Mouse (Mus musculus): ENCODE results near the gene Apbb2. TPM values are rescaled to one million over a fixed set of nuclear protein-coding genes. Genes with fewer than 3 reads are reported as not detected.

The Apbb2 gene
- polyA plus RNA-seq, 1 experiment from 2014 or later: 25.1 TPM

GRCm38 (mm10) chr5:66412821-66413220 is 205.8 kb downstream of the Apbb2 start:
- Histone ChIP-seq H3K36me3 (no peaks in the 10 kb centered on the region), H3K4me3 (no peak overlapping the region), H3K9me3 (no peaks in the 10 kb centered on the region), H3K27me3 (ENCODE audit: insufficient read depth, poor library complexity, severe bottlenecking) (no peaks in the 10 kb centered on the region), H3K4me1 (peaks cover 13% of the 10 kb centered on the region), H3K27ac (no peak overlapping the region)
- WGBS: 82% methylated on average over 3 of the region's 3 CpGs
- no peak for DNase-seq (ENCODE audit: low spot score)

- Histone ChIP-seq H3K4me1 (peaks cover 24% of the 10 kb centered on the region), H3K4me3 (no peak overlapping the region), H3K27me3 (ENCODE audit: insufficient read depth, poor library complexity, severe bottlenecking) (no peaks in the 10 kb centered on the region), H3K9me3 (no peaks in the 10 kb centered on the region), H3K27ac (no peak overlapping the region), H3K36me3 (no peaks in the 10 kb centered on the region)
- DNase-seq (ENCODE audit: low spot score): no peak
- 73% methylated on average over 5 of the region's 5 CpGs for WGBS
Measured at GRCm38 (mm10) chr5:66408546-66408945, 210.0 kb downstream of the Apbb2 start.

DNA sequence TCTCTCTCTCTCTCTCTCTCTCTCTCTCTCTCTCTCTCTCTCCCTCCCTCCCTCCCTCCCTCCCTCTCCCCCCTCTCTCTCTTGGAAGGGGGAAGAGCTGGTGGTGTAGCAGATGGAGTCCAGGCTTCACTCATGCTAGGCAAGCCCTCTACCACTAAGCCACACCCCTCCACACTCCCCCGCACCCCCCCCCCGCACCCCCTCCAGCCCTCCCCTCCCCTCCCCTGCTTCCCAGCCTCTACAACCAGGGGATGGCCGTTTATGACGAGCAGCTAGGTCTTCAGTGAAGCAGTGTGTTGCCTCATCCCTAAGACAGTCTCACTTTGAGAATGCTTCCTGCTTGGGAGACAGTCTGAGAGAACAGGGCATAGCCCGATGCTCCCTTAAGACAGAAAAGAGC is 210.6 kb downstream of the Apbb2 start:
- Histone ChIP-seq H3K4me3 (no peak overlapping the region), H3K27me3 (ENCODE audit: insufficient read depth, poor library complexity, severe bottlenecking) (no peaks in the 10 kb centered on the region), H3K9me3 (no peaks in the 10 kb centered on the region), H3K4me1 (peaks cover 24% of the 10 kb centered on the region), H3K27ac (peak overlapping the region; percentile 24; the same call in 1 of the 2 replicates), H3K36me3 (no peaks in the 10 kb centered on the region)
- 55% methylated on average over 5 of the region's 5 CpGs for WGBS
- no peak for DNase-seq (ENCODE audit: low spot score)

GRCm38 (mm10) chr5:66406431-66406830 is 212.2 kb downstream of the Apbb2 start:
- peaks cover 24% of the 10 kb centered on the region for H3K4me1 ChIP-seq
- no peaks in the 10 kb centered on the region for H3K27me3 ChIP-seq (ENCODE audit: insufficient read depth, poor library complexity, severe bottlenecking)
- peak overlapping the region; percentile 65; the same call in 1 of the 2 replicates for H3K27ac ChIP-seq
- WGBS: 90% methylated on average over 7 of the region's 7 CpGs
- no peak for DNase-seq (ENCODE audit: low spot score)
- H3K36me3 ChIP-seq: no peaks in the 10 kb centered on the region
- H3K4me3 ChIP-seq: no peak overlapping the region
- no peaks in the 10 kb centered on the region for H3K9me3 ChIP-seq

DNA sequence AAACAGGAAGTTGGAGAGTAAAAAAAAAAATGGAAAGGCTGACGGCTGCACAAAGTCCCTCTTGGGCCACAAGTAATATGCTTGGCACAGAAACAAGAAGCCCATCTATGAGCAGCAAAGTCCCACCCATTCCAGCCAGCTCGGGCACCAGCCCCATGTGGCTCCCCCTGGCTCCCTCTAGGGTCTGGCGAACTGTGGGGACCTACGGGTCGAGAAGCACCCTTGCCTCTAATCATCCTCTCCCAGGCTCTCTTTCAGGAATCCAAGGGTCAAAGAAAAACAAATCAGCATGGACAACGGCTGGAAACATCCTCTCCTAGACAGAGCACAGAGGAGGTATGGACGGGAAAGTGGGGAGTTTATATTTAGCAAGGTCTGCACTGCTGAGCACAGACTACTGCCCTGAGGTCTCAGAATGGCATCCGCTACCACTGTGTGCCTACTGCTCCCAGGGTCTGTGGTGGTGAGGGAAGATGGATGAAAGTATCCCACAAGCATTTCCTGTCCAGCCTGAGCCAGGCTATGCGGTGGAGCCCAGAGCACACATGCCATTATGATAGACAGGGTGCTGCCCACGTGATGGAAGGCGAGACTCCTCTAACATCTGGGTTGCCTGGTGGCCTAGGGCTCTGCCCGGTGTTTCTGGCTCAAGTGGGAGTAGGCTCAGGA is 212.7 kb downstream of the Apbb2 start:
- no peaks in the 10 kb centered on the region for H3K27me3 ChIP-seq (ENCODE audit: insufficient read depth, poor library complexity, severe bottlenecking)
- H3K9me3 ChIP-seq: no peaks in the 10 kb centered on the region
- WGBS: 50% methylated on average over 12 of the region's 12 CpGs
- no peak overlapping the region for H3K4me3 ChIP-seq
- no peak for DNase-seq (ENCODE audit: low spot score)
- no peaks in the 10 kb centered on the region for H3K36me3 ChIP-seq
- H3K27ac ChIP-seq: peak overlapping the region; percentile 65
- H3K4me1 ChIP-seq: peaks cover 24% of the 10 kb centered on the region

DNA sequence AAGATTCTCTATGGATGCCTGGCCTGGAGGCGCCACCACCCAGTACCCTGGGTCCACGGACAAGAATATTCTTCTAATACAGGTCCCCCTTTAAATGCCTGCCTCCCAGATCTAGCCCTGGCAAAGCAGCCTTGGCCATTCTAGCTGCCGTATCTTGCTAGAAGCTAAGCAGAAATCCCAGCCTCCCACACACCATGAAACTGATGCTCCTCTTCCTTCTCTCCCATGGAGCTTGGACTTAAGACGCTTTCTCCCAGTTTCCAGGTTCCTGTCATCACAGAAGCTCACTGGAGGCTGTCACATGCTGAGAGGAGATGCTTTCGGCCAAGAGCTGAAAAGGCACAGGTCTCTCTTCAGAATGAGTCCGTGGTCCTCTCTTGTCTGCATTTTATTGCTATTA is 213.3 kb downstream of the Apbb2 start:
- Histone ChIP-seq H3K27ac (peak overlapping the region; percentile 65; the same call in 1 of the 2 replicates), H3K36me3 (no peaks in the 10 kb centered on the region), H3K4me3 (no peak overlapping the region), H3K4me1 (peaks cover 24% of the 10 kb centered on the region), H3K9me3 (no peaks in the 10 kb centered on the region), H3K27me3 (ENCODE audit: insufficient read depth, poor library complexity, severe bottlenecking) (no peaks in the 10 kb centered on the region)
- DNase-seq (ENCODE audit: low spot score): no peak
- WGBS: 86% methylated on average over 6 of the region's 6 CpGs

DNA sequence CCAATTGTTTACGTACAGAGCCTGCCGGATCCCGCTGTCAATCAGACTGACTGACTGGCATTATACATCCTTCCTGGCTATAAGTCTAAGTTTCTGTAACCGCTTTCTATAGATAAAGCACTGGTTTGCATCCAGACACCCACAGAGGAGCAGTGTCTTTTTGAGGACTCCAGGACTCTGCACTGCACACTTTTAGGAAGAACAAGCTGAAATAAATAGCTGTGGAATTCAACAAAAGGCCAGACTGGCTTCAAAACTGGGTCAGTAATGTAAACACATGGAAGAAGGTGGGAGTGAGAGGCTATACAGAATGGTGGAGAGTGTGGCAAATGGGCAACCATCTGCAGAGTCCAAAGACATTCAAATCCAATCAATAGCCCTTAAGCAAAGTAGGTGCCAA is 218.0 kb downstream of the Apbb2 start:
- H3K27me3 ChIP-seq (ENCODE audit: insufficient read depth, poor library complexity, severe bottlenecking): no peaks in the 10 kb centered on the region
- 90% methylated on average over 4 of the region's 4 CpGs for WGBS
- H3K36me3 ChIP-seq: peaks cover 5% of the 10 kb centered on the region; the same call in 1 of the 2 replicates
- H3K9me3 ChIP-seq: no peaks in the 10 kb centered on the region
- peaks cover 21% of the 10 kb centered on the region for H3K4me1 ChIP-seq
- H3K27ac ChIP-seq: peak overlapping the region; percentile 9; the same call in 1 of the 2 replicates
- no peak overlapping the region for H3K4me3 ChIP-seq
- no peak for DNase-seq (ENCODE audit: low spot score)

DNA sequence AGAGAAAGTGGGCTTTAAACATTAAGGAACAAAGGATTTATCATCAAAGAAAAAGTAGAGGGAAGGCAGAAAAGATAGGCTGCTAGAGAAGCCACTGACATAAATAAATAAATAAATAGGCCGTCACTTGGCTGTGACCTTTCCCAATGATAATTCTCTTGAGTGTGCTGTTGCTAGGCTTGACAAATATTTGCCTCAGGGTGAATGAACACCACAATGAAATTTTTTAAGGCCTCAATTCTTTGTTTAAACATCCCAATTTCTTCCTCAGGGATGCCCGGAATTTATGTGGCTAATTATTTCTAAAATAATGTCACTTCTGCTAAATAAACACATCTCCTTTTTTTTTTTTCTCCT is 219.3 kb downstream of the Apbb2 start:
- 59% methylated on average over 2 of the region's 2 CpGs for WGBS
- Histone ChIP-seq H3K27me3 (ENCODE audit: insufficient read depth, poor library complexity, severe bottlenecking) (no peaks in the 10 kb centered on the region), H3K9me3 (no peaks in the 10 kb centered on the region), H3K4me1 (peaks cover 20% of the 10 kb centered on the region), H3K36me3 (peaks cover 5% of the 10 kb centered on the region; the same call in 1 of the 2 replicates), H3K27ac (peak overlapping the region; percentile 69; the same call in 1 of the 2 replicates), H3K4me3 (no peak overlapping the region)
- no peak for DNase-seq (ENCODE audit: low spot score)

GRCm38 (mm10) chr5:66398530-66399263 is 219.9 kb downstream of the Apbb2 start:
- Histone ChIP-seq H3K27ac (peak overlapping the region; percentile 69), H3K36me3 (peaks cover 5% of the 10 kb centered on the region; the same call in 1 of the 2 replicates), H3K27me3 (ENCODE audit: insufficient read depth, poor library complexity, severe bottlenecking) (no peaks in the 10 kb centered on the region), H3K9me3 (no peaks in the 10 kb centered on the region), H3K4me1 (peaks cover 20% of the 10 kb centered on the region), H3K4me3 (no peak overlapping the region)
- DNase-seq (ENCODE audit: low spot score): no peak
- WGBS: 79% methylated on average over 5 of the region's 5 CpGs

DNA sequence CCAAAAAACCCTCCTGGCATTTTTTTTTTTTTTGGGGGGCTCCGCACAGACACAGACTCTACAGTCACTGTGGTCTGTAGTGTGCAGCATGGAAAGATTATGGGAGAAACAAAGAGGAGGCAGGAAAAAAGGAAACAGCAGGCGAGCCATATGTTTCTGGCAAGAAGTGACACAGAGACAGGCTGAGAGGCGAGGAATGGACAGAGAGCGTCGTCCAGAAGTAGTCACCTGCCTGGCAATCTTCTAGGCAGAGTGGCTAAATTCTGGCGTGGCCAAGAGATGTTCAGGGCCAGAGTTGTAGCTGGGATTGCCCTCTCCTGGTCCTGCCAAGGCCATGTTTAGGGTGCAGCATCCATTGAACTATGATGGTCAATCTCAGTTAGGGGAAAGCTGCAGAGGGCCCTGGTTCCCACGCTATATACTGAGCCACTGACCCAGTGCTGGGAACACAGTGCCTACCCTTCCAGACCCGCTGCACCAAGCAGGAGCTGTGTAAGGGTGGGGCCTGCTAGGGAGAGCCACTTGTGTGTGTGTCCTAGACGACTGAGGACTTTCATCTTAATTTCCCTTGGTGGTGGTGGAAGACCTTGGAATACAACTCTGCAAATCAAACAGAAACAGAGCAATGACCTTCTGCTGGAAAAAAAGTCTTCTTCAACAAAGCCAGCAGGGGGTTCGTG is 224.7 kb downstream of the Apbb2 start:
- Histone ChIP-seq H3K27ac (no peak overlapping the region), H3K4me1 (peaks cover 10% of the 10 kb centered on the region), H3K4me3 (no peak overlapping the region), H3K36me3 (peaks cover 5% of the 10 kb centered on the region; the same call in 1 of the 2 replicates), H3K9me3 (no peaks in the 10 kb centered on the region), H3K27me3 (ENCODE audit: insufficient read depth, poor library complexity, severe bottlenecking) (no peaks in the 10 kb centered on the region)
- DNase-seq (ENCODE audit: low spot score): no peak
- WGBS: 82% methylated on average over 10 of the region's 10 CpGs

DNA sequence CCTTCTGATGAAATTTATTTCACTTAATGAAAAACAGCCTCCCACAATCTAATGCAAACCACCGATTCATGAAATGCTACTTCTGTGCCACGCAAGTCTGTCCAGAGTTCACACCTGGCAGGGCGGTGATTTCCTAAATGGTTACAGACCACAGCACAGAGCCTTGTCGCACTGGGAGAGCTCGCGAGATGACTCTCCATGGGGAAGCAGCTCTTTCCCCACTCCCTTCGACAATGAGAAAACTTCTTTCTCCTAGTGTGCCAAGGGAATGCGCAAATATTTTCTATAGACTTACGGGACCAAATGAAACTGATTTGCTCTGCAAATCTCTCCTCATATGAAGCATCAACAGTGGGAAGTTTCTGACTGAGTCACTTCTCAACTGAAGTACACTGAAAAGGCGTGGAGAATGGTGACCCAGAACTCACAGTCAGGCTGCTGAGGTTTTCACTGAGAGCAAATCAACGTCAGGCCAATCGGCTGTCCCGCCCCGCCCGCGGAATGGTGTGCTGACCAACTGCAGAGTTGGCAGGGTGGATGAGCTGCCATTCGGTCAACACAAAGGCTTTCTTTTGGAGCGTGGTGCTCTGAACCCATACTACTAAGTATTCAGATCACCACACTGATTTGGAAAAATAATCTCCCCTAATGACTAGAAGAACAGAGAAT is 225.6 kb downstream of the Apbb2 start:
- no peak for DNase-seq (ENCODE audit: low spot score)
- Histone ChIP-seq H3K27me3 (ENCODE audit: insufficient read depth, poor library complexity, severe bottlenecking) (no peaks in the 10 kb centered on the region), H3K4me3 (no peak overlapping the region), H3K27ac (no peak overlapping the region), H3K9me3 (no peaks in the 10 kb centered on the region), H3K4me1 (peaks cover 1% of the 10 kb centered on the region; the same call in 1 of the 2 replicates), H3K36me3 (peaks cover 5% of the 10 kb centered on the region; the same call in 1 of the 2 replicates)
- WGBS: 56% methylated on average over 18 of the region's 18 CpGs

DNA sequence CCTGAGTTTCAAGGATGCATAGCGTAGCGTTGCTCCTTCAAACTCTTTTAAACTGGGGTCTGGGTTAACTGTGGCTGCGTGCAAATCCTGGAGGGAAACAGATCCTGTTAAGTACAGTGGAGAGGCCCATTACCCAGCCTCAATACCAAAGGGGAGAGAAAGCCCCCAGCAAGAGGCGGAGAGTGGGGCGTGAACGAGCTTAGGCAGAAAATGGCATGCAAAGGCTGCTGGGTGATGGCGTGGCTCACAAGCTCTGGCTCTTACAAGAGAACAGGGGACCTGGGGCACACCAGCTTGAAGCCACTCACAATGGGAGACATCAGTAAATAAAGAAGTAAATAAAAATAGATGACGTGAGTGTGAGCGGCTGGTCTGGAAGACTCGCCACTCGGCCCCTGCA is 226.8 kb downstream of the Apbb2 start:
- Histone ChIP-seq H3K4me3 (no peak overlapping the region), H3K27me3 (ENCODE audit: insufficient read depth, poor library complexity, severe bottlenecking) (no peaks in the 10 kb centered on the region), H3K9me3 (no peaks in the 10 kb centered on the region), H3K4me1 (no peaks in the 10 kb centered on the region), H3K27ac (no peak overlapping the region), H3K36me3 (peaks cover 5% of the 10 kb centered on the region; the same call in 1 of the 2 replicates)
- WGBS: 79% methylated on average over 11 of the region's 11 CpGs
- DNase-seq (ENCODE audit: low spot score): no peak

All from heart, embryonic 10.5 days (tissue).